Mouse (Mus musculus): ENCODE data around the gene Gm47959.

DNA sequence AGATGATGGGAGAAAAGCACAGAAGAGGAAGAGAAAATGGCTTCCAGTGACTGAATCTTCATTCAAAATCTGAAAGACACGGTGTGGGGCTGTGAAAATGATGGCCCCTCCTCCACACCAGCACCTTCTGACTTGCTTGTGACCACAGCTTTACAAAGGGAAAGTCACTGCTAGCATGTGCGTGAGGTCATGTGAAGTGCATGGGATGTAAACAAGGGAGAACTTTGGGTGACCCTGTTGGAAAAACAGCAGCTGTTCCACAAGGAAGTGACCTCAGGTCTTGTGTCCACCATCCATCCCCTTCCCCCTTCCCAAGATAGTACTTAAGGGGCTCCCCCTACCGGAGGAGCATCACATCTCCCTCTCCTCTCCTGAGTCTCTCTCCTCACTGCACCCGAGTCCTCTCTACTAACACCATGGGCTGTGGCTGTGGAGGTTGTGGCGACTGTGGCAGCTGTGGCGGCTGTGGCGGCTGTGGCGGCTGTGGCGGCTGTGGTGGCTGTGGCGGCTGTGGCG is 40.4 kb upstream of the Gm47959 start, which contains the start of gene Gm47955:
- TF ChIP-seq CTCF (IDR thresholded peaks at IDR 0.05; ENCODE audit: low read depth) (no peak), EP300 (optimal IDR thresholded peaks at IDR 0.05) (no peak)

All from stomach, postnatal 0 days (tissue).